Mouse (Mus musculus) spleen, adult 12 weeks (tissue): Measurements from ENCODE around the gene Bst1.

Experiments
- DNase-seq: peaks from one replicate; pipeline ENCODE4 v3.0.0; 2022; ENCODE audit warnings: low spot score

Bst1 gene

GRCm38 (mm10) chr5:43818695-43819094, at the start of gene Bst1:
Gene Bst1, plus strand, starts transcription at chr5:43818885.
- DNase-seq = no peak

GRCm38 (mm10) chr5:43770618-43771354, 47.9 kb upstream of the Bst1 start:
- DNase-seq = no peak

GRCm38 (mm10) chr5:43771555-43771954, 47.1 kb upstream of the Bst1 start:
- DNase-seq = no peak

- no peak for DNase-seq
Measured at GRCm38 (mm10) chr5:43776407-43776806, 42.3 kb upstream of the Bst1 start.

GRCm38 (mm10) chr5:43776993-43777392, 41.7 kb upstream of the Bst1 start:
- no peak for DNase-seq

GRCm38 (mm10) chr5:43778583-43778982, 40.1 kb upstream of the Bst1 start:
- DNase-seq = no peak

GRCm38 (mm10) chr5:43781423-43781976, 37.2 kb upstream of the Bst1 start:
- no peak for DNase-seq

GRCm38 (mm10) chr5:43781977-43782930, 36.4 kb upstream of the Bst1 start:
- DNase-seq = peak; percentile 72

GRCm38 (mm10) chr5:43783996-43784395, 34.7 kb upstream of the Bst1 start:
- no peak for DNase-seq

GRCm38 (mm10) chr5:43786607-43787006, 32.1 kb upstream of the Bst1 start:
- DNase-seq = no peak

- no peak for DNase-seq
Measured at GRCm38 (mm10) chr5:43787976-43788752, 30.5 kb upstream of the Bst1 start.

- no peak for DNase-seq
Measured at GRCm38 (mm10) chr5:43792354-43792753, 26.3 kb upstream of the Bst1 start.

GRCm38 (mm10) chr5:43799530-43799929, 19.2 kb upstream of the Bst1 start:
- no peak for DNase-seq

GRCm38 (mm10) chr5:43800700-43801099, 18.0 kb upstream of the Bst1 start:
- DNase-seq = no peak

- no peak for DNase-seq
Measured at GRCm38 (mm10) chr5:43801253-43801652, 17.4 kb upstream of the Bst1 start.

- DNase-seq = no peak
Measured at GRCm38 (mm10) chr5:43801798-43802197, 16.9 kb upstream of the Bst1 start.

GRCm38 (mm10) chr5:43805401-43805800, 13.3 kb upstream of the Bst1 start:
- DNase-seq = no peak

GRCm38 (mm10) chr5:43806340-43806739, 12.3 kb upstream of the Bst1 start:
- DNase-seq = no peak

GRCm38 (mm10) chr5:43806914-43807313, 11.8 kb upstream of the Bst1 start:
- DNase-seq = no peak

GRCm38 (mm10) chr5:43807744-43808696, 10.7 kb upstream of the Bst1 start:
- DNase-seq = peak; percentile 44
